Mouse (Mus musculus) kidney, embryonic 15.5 days (tissue): ENCODE measurements around the gene V1rd19. TPM values are rescaled to one million over a fixed set of nuclear protein-coding genes. Genes with fewer than 3 reads are reported as not detected.
"Not testable (repeated sequence)": the region's sequence is repeated elsewhere in the genome, so short reads cannot be mapped to it uniquely, and the experiment has no call there.

Experiments
- ATAC-seq: fragments of 200-750 bp; cut with Nextera tagmentation; replicated peaks from 2 replicates; pipeline ENCODE4 v1.8.0; 2017; ENCODE audit warnings: moderate TSS enrichment; ENCODE audit not compliant: low FRiP score
- H3K27ac ChIP-seq: fragments of 300-500 bp; sonication (generic); 2 replicates; pipeline ENCODE4 v1.5.1; 2015; ENCODE audit warnings: mild to moderate bottlenecking, inconsistent platforms
- H3K27me3 ChIP-seq: fragments of 300-500 bp; sonication (generic); 2 replicates; pipeline ENCODE4 v1.6.1; 2015; ENCODE audit warnings: inconsistent platforms
- H3K36me3 ChIP-seq: fragments of 300-500 bp; sonication (generic); 2 replicates; pipeline ENCODE4 v1.6.1; 2015; ENCODE audit warnings: inconsistent platforms
- H3K4me1 ChIP-seq: fragments of 300-500 bp; sonication (generic); 2 replicates; pipeline ENCODE4 v1.6.1; 2015; ENCODE audit warnings: inconsistent platforms
- H3K4me2 ChIP-seq: fragments of 300-500 bp; sonication (generic); 2 replicates; pipeline ENCODE4 v1.6.1; 2015; ENCODE audit warnings: moderate library complexity, mild to moderate bottlenecking, inconsistent platforms
- H3K4me3 ChIP-seq: fragments of 300-500 bp; sonication (generic); replicated peaks from 2 replicates; pipeline ENCODE4 v1.5.1; 2015; ENCODE audit warnings: mild to moderate bottlenecking, inconsistent platforms
- H3K9ac ChIP-seq: fragments of 300-500 bp; sonication (generic); 2 replicates; pipeline ENCODE4 v1.6.1; 2015; ENCODE audit warnings: mild to moderate bottlenecking, inconsistent platforms
- H3K9me3 ChIP-seq: fragments of 300-500 bp; sonication (generic); replicated peaks from 2 replicates; pipeline ENCODE4 v1.6.1; 2016; ENCODE audit warnings: inconsistent platforms
- WGBS: fragments of 180-500 bp; shearing (Covaris S2); methylation state at CpG from one replicate; pipeline ENCODE4 v1.1.7; 2015; ENCODE audit warnings: mixed read lengths; 5-methylcytosine and 5-hydroxymethylcytosine counted together
- polyA plus RNA-seq: library from polyadenylated mRNA; unstranded; fragments of >200 nt; fragmentation: Nextera tagmentation; extraction: Ambion mirVana; gene quantifications from 2 replicates; pipeline ENCODE4 v1.2.1, GENCODE M21; 2015

V1rd19 gene
- not detected in 2 replicates for polyA plus RNA-seq

GRCm38 (mm10) chr7:24001391-24001790 lies at the start of gene V1rd19:
V1rd19 (plus strand) TSS chr7:24001691.
- no peaks in the 10 kb centered on the region for H3K27me3 ChIP-seq
- H3K9me3 ChIP-seq, result no peaks in the 10 kb centered on the region
- WGBS, result 73% methylated on average over 2 of the region's 2 CpGs
- H3K36me3 ChIP-seq, result no peaks in the 10 kb centered on the region
- H3K9ac ChIP-seq, result no peak within 1 kb of the TSS
- H3K4me2 ChIP-seq, result no peak within 1 kb of the TSS
- no peak for ATAC-seq
- H3K4me1 ChIP-seq, result no peaks in the 10 kb centered on the region
- no peak within 1 kb of the TSS for H3K27ac ChIP-seq
- no peak within 1 kb of the TSS for H3K4me3 ChIP-seq

GRCm38 (mm10) chr7:23968044-23968443 lies 33.4 kb upstream of the V1rd19 start:
- not testable (repeated sequence) for H3K4me2 ChIP-seq, H3K27ac ChIP-seq, H3K27me3 ChIP-seq, H3K4me1 ChIP-seq, H3K9me3 ChIP-seq, H3K9ac ChIP-seq, ATAC-seq, H3K4me3 ChIP-seq, H3K36me3 ChIP-seq
- 53% methylated on average over 3 of the region's 3 CpGs for WGBS

- H3K9ac ChIP-seq, ATAC-seq, H3K27ac ChIP-seq, H3K4me3 ChIP-seq, H3K36me3 ChIP-seq, H3K4me2 ChIP-seq, H3K9me3 ChIP-seq, H3K4me1 ChIP-seq, H3K27me3 ChIP-seq: not testable (repeated sequence)
- 81% methylated on average over 9 of the region's 9 CpGs for WGBS
Observed at GRCm38 (mm10) chr7:23974315-23974714, 27.2 kb upstream of the V1rd19 start, which contains the start of gene Vmn1r181. Vmn1r181 (plus strand) TSS chr7:23974615.

GRCm38 (mm10) chr7:24052660-24053304 lies 51.3 kb downstream of the V1rd19 start, which contains the start of gene Vmn1r183:
Vmn1r183 (plus strand) TSS chr7:24053254.
- Histone ChIP-seq H3K4me2 (no peak within 1 kb of the TSS), H3K4me1 (no peaks in the 10 kb centered on the region), H3K27me3 (no peaks in the 10 kb centered on the region), H3K4me3 (no peak within 1 kb of the TSS), H3K36me3 (no peaks in the 10 kb centered on the region), H3K27ac (no peak within 1 kb of the TSS), H3K9me3 (no peaks in the 10 kb centered on the region), H3K9ac (no peak within 1 kb of the TSS)
- 78% methylated on average over 4 of the region's 4 CpGs for WGBS
- ATAC-seq, result no peak

Other genes with a start within 250 kb of the V1rd19 start
- not detected in 2 replicates for gene Vmn1r174, start 249.4 kb upstream of the V1rd19 start, polyA plus RNA-seq
- not detected in 2 replicates for gene Vmn1r175, start 191.0 kb upstream of the V1rd19 start, polyA plus RNA-seq
- not detected in 2 replicates for gene Vmn1r176, start 164.3 kb upstream of the V1rd19 start, polyA plus RNA-seq
- not detected in 2 replicates for gene Vmn1r177, start 135.2 kb upstream of the V1rd19 start, polyA plus RNA-seq
- gene Vmn1r178, start 109.7 kb upstream of the V1rd19 start, polyA plus RNA-seq, result not detected in 2 replicates
- gene Vmn1r179, start 74.7 kb upstream of the V1rd19 start, polyA plus RNA-seq, result not detected in 2 replicates
- not detected in 2 replicates for gene Vmn1r180, start 51.1 kb upstream of the V1rd19 start, polyA plus RNA-seq
- not detected in 2 replicates for gene Vmn1r181, start 27.1 kb upstream of the V1rd19 start, polyA plus RNA-seq
- not detected in 2 replicates for gene Vmn1r183, start 51.6 kb downstream of the V1rd19 start, polyA plus RNA-seq
- 21.1 and 23.3 TPM in 2 replicates for gene Zfp180, start 80.2 kb downstream of the V1rd19 start, polyA plus RNA-seq
- gene Zfp112, start 110.6 kb downstream of the V1rd19 start, polyA plus RNA-seq, result 6.3 and 6.9 TPM in 2 replicates
- gene Zfp235, start 132.5 kb downstream of the V1rd19 start, polyA plus RNA-seq, result 17.9 and 18.3 TPM in 2 replicates
- gene Zfp114, start 173.4 kb downstream of the V1rd19 start, polyA plus RNA-seq, result 5.7 and 6.8 TPM in 2 replicates
- gene Zfp111, start 209.8 kb downstream of the V1rd19 start, polyA plus RNA-seq, result 11.0 and 11.1 TPM in 2 replicates
- gene Zfp109, start 235.9 kb downstream of the V1rd19 start, polyA plus RNA-seq, result 5.6 and 6.1 TPM in 2 replicates